Mouse (Mus musculus) retina, adult 2 months (tissue): Measurements from ENCODE around the gene Gm45717.
"Not testable (repeated sequence)": the region's sequence is repeated elsewhere in the genome, so short reads cannot be mapped to it uniquely, and the experiment has no call there.

Experiments used
- DNase-seq: peaks from one replicate; pipeline ENCODE4 v3.0.0-alpha.2; 2012; ENCODE audit warnings: low read depth, low spot score

Gene Gm45717

GRCm38 (mm10) chr7:140955758-140956555, at the start of gene Gm45717, which contains the start of gene Ifitm2:
Gene Gm45717 (minus strand): TSS chr7:140955937.
Gene Ifitm2 (minus strand): TSS chr7:140955987.
- no peak for DNase-seq

GRCm38 (mm10) chr7:141003248-141004010, 47.7 kb upstream of the Gm45717 start:
- no peak for DNase-seq

GRCm38 (mm10) chr7:141000881-141001708, 45.4 kb upstream of the Gm45717 start:
- DNase-seq, result no peak

- no peak for DNase-seq
These were observed 43.3 kb upstream of the Gm45717 start for GRCm38 (mm10) chr7:140998853-140999700.

GRCm38 (mm10) chr7:140997817-140998216, 42.1 kb upstream of the Gm45717 start:
- no peak for DNase-seq

- no peak for DNase-seq
These were observed 35.5 kb upstream of the Gm45717 start for GRCm38 (mm10) chr7:140991117-140991689.

GRCm38 (mm10) chr7:140990622-140991021, 34.9 kb upstream of the Gm45717 start:
- DNase-seq, result no peak

GRCm38 (mm10) chr7:140990185-140990584, 34.4 kb upstream of the Gm45717 start:
- no peak for DNase-seq

GRCm38 (mm10) chr7:140989022-140989421, 33.3 kb upstream of the Gm45717 start:
- no peak for DNase-seq

GRCm38 (mm10) chr7:140987182-140988138, 31.7 kb upstream of the Gm45717 start:
- DNase-seq, result no peak

- no peak for DNase-seq
These were observed 27.2 kb upstream of the Gm45717 start for GRCm38 (mm10) chr7:140982971-140983370.

- no peak for DNase-seq
These were observed 26.0 kb upstream of the Gm45717 start for GRCm38 (mm10) chr7:140981704-140982103.

GRCm38 (mm10) chr7:140976720-140977119, 21.0 kb upstream of the Gm45717 start:
- DNase-seq, result not testable (repeated sequence)

- DNase-seq, result no peak
These were observed 19.7 kb upstream of the Gm45717 start for GRCm38 (mm10) chr7:140975465-140975864.

GRCm38 (mm10) chr7:140974940-140975339, 19.2 kb upstream of the Gm45717 start:
- DNase-seq, result no peak

GRCm38 (mm10) chr7:140973396-140974165, 17.8 kb upstream of the Gm45717 start:
- DNase-seq, result no peak

- no peak for DNase-seq
These were observed 15.9 kb upstream of the Gm45717 start for GRCm38 (mm10) chr7:140971479-140972171.

GRCm38 (mm10) chr7:140970931-140971330, 15.2 kb upstream of the Gm45717 start:
- no peak for DNase-seq
